Comparison of ENCODE assay signal across 9 mouse cellular contexts in genomic region chr12:8320084-8320713, GRCm38 (mm10). TPM values are rescaled to one million over a fixed set of nuclear protein-coding genes. Genes with fewer than 3 reads are reported as not detected.
A peak's percentile ranks its signal among the peaks of the same experiment; 100 is the strongest.
DNase-seq lines count a peak whose midpoint lies in the region; ATAC-seq lines count a peak whose summit lies in the region.
"Had no signal": no experiment of that assay in that cellular context is flagged by ENCODE, and none has a peak within 500 bp of the region (broad histone marks: within the 10 kb centered on the region; RNA-seq: fewer than 3 reads in every experiment).

No protein-coding gene starts in this region.

- DNase-seq in T-cell, adult 2 months (ENCODE audit: low spot score) = peak; percentile 40
- peak; percentile 83 for DNase-seq in cerebellum, adult 9-10 months
- DNase-seq in frontal cortex, postnatal 25 days (ENCODE audit: low spot score in 2 of 2) = peak; percentile 78 to 79
- peak; percentile 63 to 85 for DNase-seq in left cerebral cortex, postnatal 10 days (ENCODE audit: extremely low spot score in 1 of 2, low spot score in 2 of 2)
- DNase-seq in midbrain, embryonic 10.5 days (ENCODE audit: low spot score) = peak; percentile 77
- peak; percentile 86 for DNase-seq in right cerebral cortex, postnatal 4 days
- DNase-seq in urinary bladder, postnatal 4 days (ENCODE audit: low spot score in 2 of 2) = peak; percentile 63 to 83

- 45% methylated on average over 5 of the region's 5 CpGs for WGBS in midbrain, embryonic 10.5 days

- peak; percentile 81 for ATAC-seq in inflammation-experienced regulatory T-cells, adult 6 months

- no peaks in the 10 kb centered on the region for H3K9me3 ChIP-seq in midbrain, embryonic 10.5 days (replicated peaks)

- intact Hi-C loops in left cerebral cortex, postnatal 10 days (cut with DNase I) = loop anchor here (10.0 kb wide), 1 partner anchor 705 kb away; the partner anchor contains the start of gene Ttc32

- H3K27me3 ChIP-seq in midbrain, embryonic 10.5 days (ENCODE audit: low read depth, poor library complexity, severe bottlenecking) = no peaks in the 10 kb centered on the region

- no peak overlapping the region for H3K4me3 ChIP-seq in midbrain, embryonic 10.5 days

- H3K4me1 ChIP-seq in midbrain, embryonic 10.5 days = no peaks in the 10 kb centered on the region

- H3K36me3 ChIP-seq in midbrain, embryonic 10.5 days = peaks cover 57% of the 10 kb centered on the region

- H3K27ac ChIP-seq in midbrain, embryonic 10.5 days (replicated peaks) = 0 out of 2 replicates have a peak overlapping the region, but pooled peaks have one; percentile 20

RNA-seq across cellular contexts. Expression of gene Hs1bp3, which starts 7.0 kb away (rescaled TPM):
- 1 to 10 TPM; 2.7 to 5.2 (median 5.1) TPM for polyA plus RNA-seq in inflammation-experienced regulatory T-cells, adult 6 months (2017; shearing (Covaris generic))
- 10 to 100 TPM in 1 of 2 experiments, 1 to 10 TPM in 1; 9.4 to 10.1 TPM for total RNA-seq in left cerebral cortex, postnatal 10 days (2021)
- 14.9 and 15.8 TPM in 2 replicates for polyA plus RNA-seq in midbrain, embryonic 10.5 days (2016; fragmentation: Nextera tagmentation; extraction: Ambion mirVana)

RNA-seq across cellular contexts. Expression of gene Gdf7, which starts 18.4 kb away (rescaled TPM):
- polyA plus RNA-seq in inflammation-experienced regulatory T-cells, adult 6 months (2017; shearing (Covaris generic)) = not detected
- under 1 TPM in 1 of 2 experiments, not detected in 1; 0.24 TPM for total RNA-seq in left cerebral cortex, postnatal 10 days (2021)
- 0.19 and 0.48 TPM in 2 replicates for polyA plus RNA-seq in midbrain, embryonic 10.5 days (2016; fragmentation: Nextera tagmentation; extraction: Ambion mirVana)
- polyA plus RNA-seq: liver, embryonic 16.5 days had no signal
